Mouse (Mus musculus) testis, postnatal 14 days (tissue): ENCODE results near the gene Gas7.

Experiments used
- DNase-seq: peaks from one replicate; pipeline ENCODE4 v3.0.0; 2021; ENCODE audit warnings: low spot score

The Gas7 gene

GRCm38 (mm10) chr11:67627179-67627578 lies 171.9 kb downstream of the Gas7 start:
- no peak for DNase-seq

DNA sequence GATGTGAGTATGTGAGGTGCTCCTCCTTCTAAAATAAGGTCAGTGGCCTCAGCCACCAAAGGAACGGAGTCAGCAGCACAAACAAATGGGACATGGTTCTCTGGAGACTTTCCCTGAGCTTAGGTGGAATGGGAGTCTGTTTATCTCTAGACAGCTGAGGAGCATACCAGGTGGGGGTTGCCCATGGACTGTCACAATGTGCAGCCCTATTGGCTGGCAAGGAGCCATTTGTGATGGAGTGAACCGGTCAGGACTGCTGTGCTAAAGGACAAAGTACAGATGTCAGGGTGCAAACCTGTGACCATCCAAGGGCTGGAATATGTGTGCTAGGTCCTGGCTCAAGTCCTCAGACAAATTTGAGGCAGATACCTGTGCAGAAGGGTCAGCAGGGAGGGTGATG lies 173.3 kb downstream of the Gas7 start:
- DNase-seq: no peak

GRCm38 (mm10) chr11:67632906-67633305 lies 177.7 kb downstream of the Gas7 start:
- DNase-seq: no peak

GRCm38 (mm10) chr11:67633620-67634229 lies 178.5 kb downstream of the Gas7 start:
- DNase-seq: no peak

GRCm38 (mm10) chr11:67636201-67636600 lies 181.0 kb downstream of the Gas7 start:
- DNase-seq: no peak

- no peak for DNase-seq
These were observed 181.8 kb downstream of the Gas7 start for GRCm38 (mm10) chr11:67636905-67637586.

GRCm38 (mm10) chr11:67638401-67638800 lies 183.2 kb downstream of the Gas7 start:
- no peak for DNase-seq

GRCm38 (mm10) chr11:67640299-67640698 lies 185.1 kb downstream of the Gas7 start:
- DNase-seq: no peak

- DNase-seq: no peak
These were observed 187.2 kb downstream of the Gas7 start for GRCm38 (mm10) chr11:67642421-67642820.

DNA sequence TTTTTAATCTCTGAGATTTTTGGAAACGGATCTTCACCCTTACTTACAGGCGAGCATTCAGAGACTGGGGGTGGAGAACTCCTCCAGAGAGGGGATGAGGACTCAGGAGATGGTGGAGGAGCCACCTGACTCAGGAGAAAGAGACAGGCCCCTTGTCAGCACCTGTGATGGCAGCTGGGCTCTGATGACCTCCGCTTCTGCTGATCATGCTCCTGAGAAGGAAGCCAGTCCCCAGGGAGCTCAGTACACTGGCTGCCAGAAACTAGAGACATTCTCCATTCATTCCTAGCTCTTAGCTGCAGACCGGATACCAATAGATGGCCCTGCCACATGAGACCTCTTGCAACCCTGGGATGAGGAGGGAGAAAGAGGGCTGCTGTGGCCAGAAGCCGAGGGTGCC lies 187.6 kb downstream of the Gas7 start:
- no peak for DNase-seq

- no peak for DNase-seq
These were observed 188.2 kb downstream of the Gas7 start for GRCm38 (mm10) chr11:67643465-67643864.

- DNase-seq: no peak
These were observed 189.5 kb downstream of the Gas7 start for GRCm38 (mm10) chr11:67644632-67645149.

- peak; percentile 58 for DNase-seq
These were observed 192.5 kb downstream of the Gas7 start for GRCm38 (mm10) chr11:67647745-67648144.

GRCm38 (mm10) chr11:67648651-67649407 lies 193.6 kb downstream of the Gas7 start:
- peak; percentile 72 for DNase-seq

DNA sequence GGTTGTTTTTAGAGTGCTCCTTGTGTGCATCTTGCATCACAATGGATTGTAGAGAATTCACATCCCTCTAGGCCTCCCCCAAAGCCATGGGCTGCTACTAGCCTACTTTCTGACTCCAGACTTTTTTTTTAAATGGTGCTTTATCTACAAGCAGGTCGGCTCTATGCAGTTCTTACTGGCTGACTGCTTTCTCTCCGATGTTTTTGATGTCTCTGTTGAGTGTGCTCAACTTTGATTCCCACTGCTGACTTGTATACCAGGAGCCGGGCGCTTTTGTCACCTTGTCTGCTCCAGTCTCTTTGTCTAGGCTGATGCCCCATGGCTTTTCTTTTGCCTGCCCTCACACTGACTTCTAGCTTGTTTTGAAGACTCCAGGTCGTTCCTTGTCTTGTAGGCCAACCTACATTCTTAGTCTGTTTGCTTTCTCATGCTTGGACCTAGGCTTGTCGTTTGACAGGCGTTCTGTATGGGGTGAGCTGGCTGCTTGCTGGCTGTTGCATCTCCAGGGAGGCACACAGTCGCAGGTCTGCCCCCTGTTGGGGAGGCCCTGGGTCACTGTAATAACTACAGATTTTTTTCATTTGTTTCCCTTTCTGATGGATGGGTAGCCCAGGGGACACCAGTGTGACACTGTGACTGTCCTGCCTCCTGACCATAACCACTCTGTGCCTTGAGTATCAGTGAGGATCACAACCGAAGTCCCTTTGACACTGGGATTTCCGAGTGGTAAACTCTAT lies 194.9 kb downstream of the Gas7 start:
- no peak for DNase-seq

DNA sequence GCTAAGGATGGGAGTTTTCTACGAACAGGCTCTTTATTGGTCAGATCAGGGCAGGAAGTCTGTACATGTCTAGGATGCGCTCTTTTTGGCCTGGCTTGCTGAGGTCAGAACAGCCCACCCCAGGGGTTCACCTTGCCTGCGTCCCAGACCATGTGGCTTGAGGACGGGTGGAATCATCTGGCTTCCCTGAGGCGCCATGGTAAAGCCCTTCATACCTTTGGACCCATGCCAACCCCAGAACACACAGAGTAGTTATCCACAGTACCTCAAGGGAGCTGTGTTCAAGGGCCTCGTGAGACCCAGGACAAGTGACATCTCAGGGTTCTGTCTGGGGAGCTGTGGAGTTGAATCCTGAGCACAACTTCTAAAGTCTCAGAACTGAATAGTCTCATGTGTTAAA lies 196.5 kb downstream of the Gas7 start:
- DNase-seq: no peak

DNA sequence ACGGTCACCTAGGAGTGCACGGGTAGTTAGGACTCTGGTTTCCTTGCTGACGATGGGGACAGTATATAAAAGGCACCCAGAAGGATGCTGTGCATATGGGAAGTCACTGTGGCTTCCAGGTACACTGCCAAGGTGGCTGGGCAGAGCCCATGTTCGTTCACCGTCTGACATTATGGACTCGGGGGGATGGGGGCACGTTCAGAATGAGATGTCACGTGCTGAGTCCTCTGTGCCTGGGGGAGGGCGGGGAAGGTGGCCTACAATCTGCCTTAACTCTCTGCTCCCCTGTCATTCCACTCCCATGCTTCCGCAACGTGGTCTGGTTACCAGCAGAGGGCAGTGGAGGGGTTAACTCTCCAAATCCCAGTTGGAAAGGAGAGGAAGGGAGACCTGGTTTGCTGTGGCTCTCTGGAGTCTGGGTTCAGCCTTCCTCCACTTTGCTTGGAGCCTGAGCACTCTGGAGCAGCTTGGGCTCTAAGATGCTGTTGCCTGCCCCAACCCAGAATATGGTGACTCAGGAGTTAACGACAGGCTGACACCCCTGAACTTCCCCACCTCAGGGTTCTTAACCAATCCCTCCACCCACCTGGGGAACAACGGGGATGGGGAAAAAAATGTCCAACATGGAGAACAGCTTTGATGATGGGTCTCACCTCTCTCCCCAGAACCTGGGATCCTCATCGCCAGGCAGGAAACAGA lies 197.1 kb downstream of the Gas7 start:
- no peak for DNase-seq

- no peak for DNase-seq
These were observed 197.6 kb downstream of the Gas7 start for GRCm38 (mm10) chr11:67652893-67653255.

DNA sequence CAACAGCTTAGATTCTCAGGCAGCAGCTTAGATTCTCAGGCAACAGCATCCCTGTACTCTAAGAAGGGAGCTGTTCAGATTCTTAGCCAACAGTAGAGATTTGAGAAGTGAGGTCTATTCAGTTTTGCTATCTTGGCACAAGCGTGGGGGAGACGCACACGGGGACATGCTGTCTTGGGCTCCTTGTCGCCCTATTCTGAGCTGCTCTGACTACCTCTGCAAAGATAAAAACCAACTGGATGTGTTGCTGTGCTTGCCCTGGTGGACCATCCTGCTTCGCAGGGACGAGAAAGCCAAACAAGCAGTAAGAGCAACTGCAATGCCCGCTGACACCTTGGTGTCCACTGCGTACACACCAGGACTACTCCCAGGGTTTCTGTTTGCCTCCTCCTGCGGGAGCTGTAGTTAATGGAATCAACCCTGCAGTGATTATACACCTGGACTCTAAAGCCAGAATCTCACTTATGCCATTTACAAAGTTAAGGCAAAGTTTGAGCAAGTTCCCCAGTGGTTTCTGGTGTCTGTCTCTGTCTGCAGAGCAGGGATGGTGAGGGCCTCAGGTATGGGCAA lies 198.4 kb downstream of the Gas7 start:
- DNase-seq: peak; percentile 54

GRCm38 (mm10) chr11:67654514-67654913 lies 199.3 kb downstream of the Gas7 start:
- no peak for DNase-seq

GRCm38 (mm10) chr11:67655236-67655959 lies 200.2 kb downstream of the Gas7 start:
- DNase-seq: peak; percentile 64
